Mouse (Mus musculus) ES-E14 (cell line): ENCODE results near the gene Rab24.

Experiments
- CHD2 ChIP-seq: IDR thresholded peaks from 2 replicates; pipeline ENCODE4 v1.6.1; 2014; ENCODE audit warnings: mild to moderate bottlenecking, low read depth, low read length, inconsistent platforms
- HCFC1 ChIP-seq: IDR thresholded peaks from 2 replicates; pipeline ENCODE4 v1.6.1; 2012; ENCODE audit warnings: low read length, inconsistent platforms, borderline replicate concordance; ENCODE audit not compliant: insufficient read depth
- MAFK ChIP-seq: IDR thresholded peaks from 2 replicates; pipeline ENCODE4 v1.6.1; 2014; ENCODE audit warnings: mild to moderate bottlenecking, low read depth, low read length, inconsistent platforms; ENCODE audit not compliant: insufficient read depth
- ZNF384 ChIP-seq: IDR thresholded peaks from 2 replicates; pipeline ENCODE4 v1.6.1; 2012; ENCODE audit warnings: low read depth, low read length, inconsistent platforms

DNA sequence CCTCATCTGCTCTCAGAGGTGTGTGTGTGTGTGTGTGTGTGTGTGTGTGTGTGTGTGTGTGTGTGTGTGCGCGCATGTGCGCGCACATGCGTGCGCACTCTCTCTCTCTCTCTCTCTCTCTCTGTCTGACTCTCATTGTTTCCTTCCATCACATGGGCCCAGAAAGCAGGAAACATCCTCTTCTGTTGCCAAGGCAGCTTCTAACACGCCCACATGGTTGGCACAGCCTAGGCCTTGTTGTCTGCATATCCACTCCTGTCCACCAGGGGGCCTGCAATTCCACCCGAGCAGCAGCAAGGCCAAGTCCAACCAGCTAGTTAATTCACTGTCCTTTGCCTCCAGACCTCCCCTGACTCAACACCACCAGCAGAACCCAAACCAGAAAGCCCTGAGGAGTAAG lies 5.9 kb upstream of the Rab24 start:
- TF ChIP-seq MAFK (no peak), CHD2 (no peak), HCFC1 (no peak), ZNF384 (no peak)
